Mouse (Mus musculus) hindbrain, postnatal 0 days (tissue): ENCODE data around the gene Dgkh. TPM values are rescaled to one million over a fixed set of nuclear protein-coding genes. Genes with fewer than 3 reads are reported as not detected.

Experiments used
- ATAC-seq: fragments of 200-750 bp; cut with Nextera tagmentation; 2 replicates; pipeline ENCODE4 v1.8.0; 2017; ENCODE audit warnings: mild to moderate bottlenecking, moderate TSS enrichment, moderate library complexity
- DNase-seq: peaks from one replicate; pipeline ENCODE4 v3.0.0-alpha.2; 2015; ENCODE audit warnings: low spot score
- H3K27ac ChIP-seq: fragments of 300-500 bp; sonication (generic); 2 replicates; pipeline ENCODE4 v1.5.1; 2014; ENCODE audit warnings: mild to moderate bottlenecking
- H3K27me3 ChIP-seq: fragments of 300-500 bp; sonication (generic); 2 replicates; pipeline ENCODE4 v1.6.1; 2014; ENCODE audit warnings: low read length, mixed read lengths; ENCODE audit not compliant: insufficient read depth
- H3K36me3 ChIP-seq: fragments of 300-500 bp; sonication (generic); 2 replicates; pipeline ENCODE4 v1.6.1; 2014; ENCODE audit warnings: low read length, mixed read lengths; ENCODE audit not compliant: insufficient read depth
- H3K4me1 ChIP-seq: fragments of 300-500 bp; sonication (generic); 2 replicates; pipeline ENCODE4 v1.6.1; 2014; ENCODE audit warnings: antibody characterized with exemption, low read length, mixed read lengths; ENCODE audit not compliant: insufficient read depth
- H3K4me2 ChIP-seq: fragments of 300-500 bp; sonication (generic); 2 replicates; pipeline ENCODE4 v1.6.1; 2014; ENCODE audit warnings: low read depth, mild to moderate bottlenecking, low read length, moderate library complexity, mixed read lengths
- H3K4me3 ChIP-seq: fragments of 300-500 bp; sonication (generic); 2 replicates; pipeline ENCODE4 v1.5.1; 2014; ENCODE audit warnings: low read length
- H3K9ac ChIP-seq: fragments of 300-500 bp; sonication (generic); replicated peaks from 2 replicates; pipeline ENCODE4 v1.6.1; 2014; ENCODE audit warnings: mild to moderate bottlenecking, low read length, moderate library complexity, mixed read lengths
- H3K9me3 ChIP-seq: fragments of 300-500 bp; sonication (generic); 2 replicates; pipeline ENCODE4 v1.6.1; 2016; ENCODE audit warnings: low read length, mixed read lengths
- CTCF ChIP-seq: IDR thresholded peaks from 2 replicates; pipeline ENCODE4 v1.5.1; 2016; ENCODE audit warnings: antibody characterized with exemption, control low read depth, low read depth
- WGBS: fragments of 180-500 bp; shearing (Covaris S2); extraction: QIAGEN DNeasy Blood & Tissue Kit; methylation state at CpG from one replicate; pipeline ENCODE4 v1.1.7; 2014; 5-methylcytosine and 5-hydroxymethylcytosine counted together
- polyA plus RNA-seq: library from polyadenylated mRNA; unstranded; fragments of >200 nt; fragmentation: Nextera tagmentation; extraction: Ambion mirVana; gene quantifications from 2 replicates; pipeline ENCODE4 v1.2.1, GENCODE M21; 2015
- total RNA-seq: library from RNA; depleted of rRNA; stranded (reverse); fragments of >200 nt; gene quantifications from 2 replicates; pipeline ENCODE4 v1.2.3, GENCODE M21; 2014

The Dgkh gene
- total and polyA plus RNA-seq, 2 experiments from 2014 or later = 2.1 to 9.0 TPM

DNA sequence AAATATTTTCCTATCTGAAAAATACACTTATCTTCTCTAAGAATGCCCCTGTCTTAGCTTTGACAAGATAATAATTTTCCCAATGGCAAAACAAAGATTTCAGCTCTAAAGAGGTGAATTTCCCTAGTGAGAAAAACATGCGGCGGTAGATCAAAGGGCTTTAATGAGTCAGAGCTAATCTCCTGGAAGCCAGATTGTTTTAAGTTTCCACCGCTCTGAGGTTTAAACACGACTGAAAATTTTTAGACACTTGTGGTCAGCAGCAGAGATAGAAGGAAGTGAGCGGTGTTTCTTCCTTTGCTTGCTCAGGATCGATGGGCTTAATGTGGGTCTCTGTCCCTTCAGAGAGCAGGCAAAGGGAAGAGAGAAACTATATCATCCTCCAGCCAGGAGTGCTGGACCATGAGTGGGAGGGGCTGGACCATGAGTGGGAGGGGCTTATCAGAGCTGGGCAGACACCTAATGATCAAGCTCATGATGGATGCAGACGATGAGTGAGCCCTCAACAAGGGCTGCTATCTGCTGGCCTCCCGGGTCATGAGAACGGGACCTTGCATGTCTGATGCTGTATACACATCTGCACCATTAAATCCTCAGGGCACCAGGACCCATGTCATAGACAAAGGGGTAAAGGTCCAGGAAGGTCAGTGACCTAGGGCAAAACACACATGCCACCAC is 120.3 kb downstream of the Dgkh start:
- H3K9ac ChIP-seq = no peak overlapping the region
- WGBS = 69% methylated on average over 9 of the region's 9 CpGs
- H3K4me3 ChIP-seq = no peak overlapping the region
- 0 out of 2 replicates have a peak, but pooled peaks have one; percentile 30 for ATAC-seq
- H3K9me3 ChIP-seq = no peaks in the 10 kb centered on the region
- H3K4me1 ChIP-seq = no peaks in the 10 kb centered on the region
- no peak for DNase-seq
- no peak for TF ChIP-seq CTCF
- H3K4me2 ChIP-seq = no peak overlapping the region
- H3K36me3 ChIP-seq = no peaks in the 10 kb centered on the region; the same call in 1 of the 2 replicates
- no peak overlapping the region for H3K27ac ChIP-seq
- H3K27me3 ChIP-seq = no peaks in the 10 kb centered on the region

DNA sequence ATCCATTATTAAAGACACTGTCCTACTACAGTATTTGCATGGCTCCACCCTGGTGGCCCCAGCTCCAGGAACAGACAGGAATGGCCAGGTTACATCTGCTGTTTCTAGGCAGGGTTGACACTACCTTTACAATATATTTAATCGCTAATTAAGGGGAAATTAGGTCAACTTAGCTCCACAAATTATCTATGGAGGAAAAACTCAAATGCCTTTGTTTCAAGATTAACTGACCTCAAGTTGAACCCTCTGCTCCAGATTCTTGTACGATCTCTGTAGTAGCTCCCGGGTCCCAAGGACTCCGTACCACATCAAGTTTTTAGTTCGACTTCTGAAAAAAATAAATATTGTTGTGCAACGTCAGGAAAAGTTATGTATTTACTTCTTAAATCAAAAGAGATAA is 137.7 kb downstream of the Dgkh start:
- no peak overlapping the region for H3K4me3 ChIP-seq
- WGBS = 90% methylated on average over 6 of the region's 6 CpGs
- no peak for DNase-seq

DNA sequence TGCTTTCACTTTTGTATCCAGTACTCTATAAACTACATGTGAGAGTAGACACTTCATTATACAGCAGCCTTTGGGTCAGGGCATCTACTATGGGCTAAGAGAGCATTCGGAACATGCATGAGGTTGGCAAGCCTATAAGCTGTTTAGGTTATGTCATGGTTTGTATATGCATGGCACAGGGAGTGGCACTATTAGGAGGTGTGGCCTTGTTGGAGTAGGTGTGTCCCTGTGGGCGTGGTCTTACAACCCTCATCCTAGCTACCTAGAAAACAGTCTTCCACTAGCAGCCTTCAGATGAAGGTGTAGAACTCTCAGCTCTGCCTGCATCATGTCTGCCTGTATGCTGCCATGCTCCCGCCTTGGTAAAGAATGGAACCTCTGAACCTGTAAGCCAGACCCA is 139.6 kb downstream of the Dgkh start:
- no peak overlapping the region for H3K4me3 ChIP-seq
- H3K9ac ChIP-seq = no peak overlapping the region
- no peaks in the 10 kb centered on the region for H3K9me3 ChIP-seq
- no peaks in the 10 kb centered on the region for H3K4me1 ChIP-seq
- no peaks in the 10 kb centered on the region for H3K27me3 ChIP-seq
- no peak overlapping the region for H3K4me2 ChIP-seq
- H3K27ac ChIP-seq = no peak overlapping the region
- no peak for TF ChIP-seq CTCF
- no peak for ATAC-seq
- 93% methylated on average over 3 of the region's 3 CpGs for WGBS
- no peak for DNase-seq
- no peaks in the 10 kb centered on the region; the same call in 1 of the 2 replicates for H3K36me3 ChIP-seq

More for the DNA sequence above, 137.7 kb downstream of the Dgkh start:
- ATAC-seq = no peak
- Histone ChIP-seq H3K36me3 (peaks cover 9% of the 10 kb centered on the region; the same call in 1 of the 2 replicates), H3K4me1 (no peaks in the 10 kb centered on the region), H3K27ac (no peak overlapping the region), H3K27me3 (no peaks in the 10 kb centered on the region), H3K9ac (no peak overlapping the region), H3K9me3 (no peaks in the 10 kb centered on the region), H3K4me2 (no peak overlapping the region)
- no peak for TF ChIP-seq CTCF

DNA sequence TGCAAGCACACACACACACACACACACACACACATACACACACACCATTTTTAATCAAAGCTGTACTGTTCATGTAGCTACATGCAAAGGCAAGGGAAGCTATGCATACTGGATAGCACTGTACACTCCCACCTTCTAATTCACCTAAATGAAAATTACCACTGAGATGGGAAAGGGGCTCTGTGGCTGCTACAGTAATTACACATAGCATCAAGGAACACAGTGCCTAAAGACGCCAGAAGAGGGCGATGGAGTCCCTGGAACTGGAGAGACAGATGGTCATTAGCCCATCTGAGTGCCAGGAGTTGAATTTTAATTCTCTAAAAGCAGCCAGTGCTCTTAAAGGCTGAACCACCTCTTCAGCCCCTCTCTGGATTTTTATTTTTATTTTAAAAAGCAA is 142.2 kb downstream of the Dgkh start:
- peak; percentile 87 for DNase-seq
- Histone ChIP-seq H3K27me3 (no peaks in the 10 kb centered on the region), H3K4me3 (no peak overlapping the region), H3K9ac (no peak overlapping the region), H3K4me2 (no peak overlapping the region), H3K9me3 (no peaks in the 10 kb centered on the region), H3K4me1 (no peaks in the 10 kb centered on the region), H3K36me3 (no peaks in the 10 kb centered on the region), H3K27ac (no peak overlapping the region)
- TF ChIP-seq CTCF = peak; percentile 87
- peak; percentile 71 for ATAC-seq
- WGBS = 7% methylated on average over 2 of the region's 2 CpGs

DNA sequence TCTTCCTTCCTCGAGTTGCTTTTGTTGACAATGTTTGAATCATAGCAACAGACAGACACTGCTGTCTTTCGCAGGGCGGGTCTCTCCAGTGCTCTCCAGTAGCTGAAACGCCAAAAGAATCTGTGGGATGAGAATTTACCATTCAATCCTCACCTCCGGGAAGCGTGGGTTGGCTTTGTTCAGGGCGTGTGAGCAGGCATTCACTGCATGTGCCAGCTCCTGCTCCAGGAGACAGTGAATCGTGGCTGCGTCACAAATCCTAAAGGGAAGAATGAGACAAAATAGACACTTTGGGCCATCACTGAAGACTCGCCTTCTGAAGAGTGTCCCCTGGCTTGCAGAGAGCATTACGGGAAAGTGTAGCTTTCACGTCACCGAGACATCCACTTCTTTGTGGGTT is 148.4 kb downstream of the Dgkh start:
- Histone ChIP-seq H3K4me3 (no peak overlapping the region), H3K9me3 (no peaks in the 10 kb centered on the region), H3K4me2 (no peak overlapping the region), H3K27me3 (no peaks in the 10 kb centered on the region), H3K9ac (no peak overlapping the region), H3K4me1 (no peaks in the 10 kb centered on the region), H3K36me3 (peaks cover 6% of the 10 kb centered on the region; the same call in 1 of the 2 replicates), H3K27ac (no peak overlapping the region)
- 81% methylated on average over 13 of the region's 13 CpGs for WGBS
- no peak for TF ChIP-seq CTCF
- no peak for ATAC-seq
- no peak for DNase-seq

DNA sequence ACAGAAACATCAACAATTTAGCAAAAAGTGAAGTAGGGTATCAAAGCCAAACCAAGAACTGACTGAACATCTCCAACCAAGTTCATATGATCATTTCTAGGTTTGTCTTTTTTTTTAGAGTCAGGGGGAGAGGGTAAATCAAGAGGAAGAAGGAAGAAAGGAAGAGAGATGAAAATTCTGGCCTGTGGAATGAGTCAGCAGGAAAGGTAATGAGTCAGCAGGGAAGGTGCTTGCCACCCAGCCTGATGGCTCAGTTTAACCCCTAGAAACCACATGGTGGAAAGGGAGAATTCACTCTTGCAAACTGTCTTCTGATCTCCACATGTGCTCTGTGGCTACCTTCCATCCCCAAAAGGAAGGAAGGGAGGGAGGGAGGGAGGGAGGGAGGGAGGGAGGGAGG is 149.4 kb downstream of the Dgkh start:
- Histone ChIP-seq H3K4me1 (no peaks in the 10 kb centered on the region), H3K36me3 (peaks cover 6% of the 10 kb centered on the region; the same call in 1 of the 2 replicates), H3K4me2 (no peak overlapping the region), H3K27ac (no peak overlapping the region), H3K27me3 (no peaks in the 10 kb centered on the region), H3K9me3 (no peaks in the 10 kb centered on the region), H3K9ac (no peak overlapping the region), H3K4me3 (no peak overlapping the region)
- ATAC-seq = no peak
- no peak for DNase-seq
- TF ChIP-seq CTCF = no peak

DNA sequence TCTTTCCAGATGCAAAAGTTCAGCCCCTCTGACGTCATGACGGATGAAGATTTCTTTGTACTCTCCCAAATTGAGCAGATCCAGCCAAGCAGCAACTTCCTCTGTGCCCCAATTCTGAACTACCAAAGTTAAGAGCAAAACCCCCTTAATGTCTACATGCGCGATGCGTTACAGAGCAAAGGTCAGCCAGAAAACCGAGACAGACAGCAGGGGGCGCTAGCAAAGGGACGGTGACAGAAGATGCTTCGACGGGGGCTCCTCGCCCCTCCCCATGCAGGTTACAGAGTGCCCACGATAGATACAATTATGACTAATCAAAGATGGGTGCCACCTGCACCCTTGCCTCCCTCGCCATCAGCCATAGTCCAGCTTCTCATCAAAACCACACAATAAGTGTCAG is 156.7 kb downstream of the Dgkh start:
- H3K4me1 ChIP-seq = no peaks in the 10 kb centered on the region
- TF ChIP-seq CTCF = peak; percentile 28; the same call in 1 of the 2 replicates
- DNase-seq (no peak), ATAC-seq (no peak)
- H3K9me3 ChIP-seq = no peaks in the 10 kb centered on the region
- no peak overlapping the region for H3K9ac ChIP-seq
- no peak overlapping the region for H3K27ac ChIP-seq
- 74% methylated on average over 13 of the region's 13 CpGs for WGBS
- no peak overlapping the region for H3K4me2 ChIP-seq
- H3K4me3 ChIP-seq = no peak overlapping the region
- H3K36me3 ChIP-seq = peaks cover 8% of the 10 kb centered on the region; the same call in 1 of the 2 replicates
- no peaks in the 10 kb centered on the region for H3K27me3 ChIP-seq
